Mouse (Mus musculus) ES-CJ7 (cell line): ENCODE results near the gene Ppp2r3a.
A peak's percentile ranks its signal among the peaks of the same experiment; 100 is the strongest.

ENCODE experiments used
- DNase-seq: peaks from one replicate; pipeline ENCODE4 v3.0.0; 2011; ENCODE audit warnings: low read depth, low spot score

Ppp2r3a gene

DNA sequence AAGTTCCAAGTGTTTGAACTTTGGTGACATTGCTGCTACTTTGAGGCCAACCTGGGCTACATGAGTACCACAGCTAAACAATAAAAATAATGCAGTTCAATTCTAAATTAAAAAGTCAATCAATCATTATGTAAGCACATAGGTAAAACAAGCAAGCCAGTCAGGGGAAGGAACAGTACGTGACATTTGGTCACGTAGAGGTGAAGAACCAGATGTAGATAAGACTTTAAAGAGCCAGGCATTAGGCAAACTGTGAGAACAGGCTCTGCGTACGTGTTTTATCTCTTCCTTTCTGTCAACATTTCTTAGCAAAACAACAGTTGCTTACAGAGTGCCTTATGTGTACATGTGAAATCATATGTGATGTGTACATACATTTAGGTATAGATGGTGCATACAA is 946 bp upstream of the Ppp2r3a start:
- no peak for DNase-seq

GRCm38 (mm10) chr9:101250981-101251643 is 483 bp downstream of the Ppp2r3a start:
- DNase-seq: peak; percentile 47

GRCm38 (mm10) chr9:101250486-101250885 is 1.1 kb downstream of the Ppp2r3a start:
- no peak for DNase-seq

- DNase-seq: no peak
Measured at GRCm38 (mm10) chr9:101249626-101250025, 2.0 kb downstream of the Ppp2r3a start.

GRCm38 (mm10) chr9:101247541-101247940 is 4.1 kb downstream of the Ppp2r3a start:
- no peak for DNase-seq

- DNase-seq: no peak
Measured at GRCm38 (mm10) chr9:101245493-101245892, 6.1 kb downstream of the Ppp2r3a start.

GRCm38 (mm10) chr9:101243711-101244110 is 7.9 kb downstream of the Ppp2r3a start:
- DNase-seq: no peak

DNA sequence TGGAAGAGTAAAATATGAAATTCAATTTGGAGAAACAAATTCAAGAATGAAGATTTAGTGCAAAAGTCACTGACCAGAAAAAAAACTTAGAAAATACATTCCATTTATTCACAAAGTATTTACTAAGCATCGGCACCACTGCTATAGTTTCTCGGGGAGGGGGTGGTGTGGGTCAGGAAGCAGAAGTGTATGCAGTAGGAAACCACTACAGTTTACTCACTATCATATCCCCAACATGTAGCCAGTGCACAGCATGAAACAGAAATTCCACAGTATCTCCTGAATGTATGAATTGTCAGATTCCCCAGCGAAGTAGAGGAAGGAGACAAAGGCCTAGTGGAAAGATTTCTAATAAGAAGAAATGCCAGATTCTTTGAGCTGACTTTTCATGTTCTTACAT is 11.4 kb downstream of the Ppp2r3a start:
- no peak for DNase-seq

- DNase-seq: no peak
Measured at GRCm38 (mm10) chr9:101235786-101236185, 15.8 kb downstream of the Ppp2r3a start.

GRCm38 (mm10) chr9:101232034-101232433 is 19.6 kb downstream of the Ppp2r3a start:
- no peak for DNase-seq

DNA sequence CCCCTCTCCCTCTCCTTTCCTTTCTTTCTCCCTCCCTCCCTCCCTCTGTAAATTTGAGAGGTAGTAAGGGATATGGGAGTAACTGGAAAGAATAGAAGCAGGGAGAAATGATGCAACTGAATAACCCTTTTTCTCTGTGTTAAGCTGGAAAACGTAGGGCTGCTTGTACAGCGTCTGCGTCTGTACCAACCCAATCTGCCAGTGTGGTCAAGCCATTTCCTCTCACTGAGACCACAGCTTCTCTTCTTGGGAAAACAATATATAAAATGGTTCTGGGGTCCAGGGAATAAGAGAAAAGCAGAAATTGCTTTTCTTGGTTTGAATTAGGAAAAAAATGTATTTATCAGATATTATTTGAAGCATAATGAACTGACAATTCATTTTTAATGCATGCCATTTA is 21.6 kb downstream of the Ppp2r3a start:
- DNase-seq: no peak

GRCm38 (mm10) chr9:101228892-101229291 is 22.7 kb downstream of the Ppp2r3a start:
- DNase-seq: no peak

DNA sequence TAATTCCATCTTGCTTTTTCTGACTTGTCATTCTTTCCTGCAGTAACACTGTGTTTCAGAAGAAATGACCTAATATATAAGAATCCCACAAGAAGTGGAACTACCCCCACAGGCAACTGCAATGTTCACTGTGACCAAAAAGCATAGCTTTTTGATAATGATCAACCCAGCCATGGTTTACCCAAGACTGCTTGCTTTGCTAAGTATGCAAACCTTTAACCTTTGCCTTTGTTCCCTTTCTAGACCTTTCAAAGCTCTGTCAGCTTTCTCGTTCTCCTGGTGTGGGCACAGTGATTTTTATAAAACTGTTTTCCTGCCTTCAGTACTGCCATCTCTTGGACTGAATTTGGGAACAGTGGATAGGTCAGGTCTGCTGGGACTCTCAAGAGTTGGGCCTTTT is 43.6 kb downstream of the Ppp2r3a start:
- DNase-seq: no peak

- no peak for DNase-seq
Measured at GRCm38 (mm10) chr9:101206516-101206915, 45.1 kb downstream of the Ppp2r3a start.

GRCm38 (mm10) chr9:101205216-101205615 is 46.4 kb downstream of the Ppp2r3a start:
- DNase-seq: no peak

GRCm38 (mm10) chr9:101204059-101204458 is 47.5 kb downstream of the Ppp2r3a start:
- peak; percentile 9 for DNase-seq

GRCm38 (mm10) chr9:101200627-101201026 is 51.0 kb downstream of the Ppp2r3a start:
- DNase-seq: no peak

DNA sequence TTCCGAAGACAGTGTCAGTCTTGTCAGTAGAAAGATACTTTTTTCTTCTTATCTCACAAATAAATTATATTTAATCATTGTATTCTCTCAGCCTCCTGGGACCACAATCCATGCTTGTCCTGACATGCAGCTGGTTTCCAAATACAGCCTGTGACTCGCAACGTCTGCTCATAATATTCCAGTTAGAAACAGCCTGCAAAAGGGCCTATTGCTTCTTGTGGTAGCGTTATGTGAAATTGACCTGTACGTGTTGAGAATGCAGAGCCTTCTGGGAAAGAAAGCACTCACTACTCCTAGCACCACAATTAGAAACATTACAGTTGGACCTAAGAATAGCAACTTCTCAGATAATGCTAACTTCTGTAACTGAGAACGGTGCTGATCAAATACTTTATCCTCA is 52.8 kb downstream of the Ppp2r3a start:
- no peak for DNase-seq

GRCm38 (mm10) chr9:101198261-101198660 is 53.3 kb downstream of the Ppp2r3a start:
- DNase-seq: no peak

- DNase-seq: peak; percentile 81
Measured at GRCm38 (mm10) chr9:101181962-101182701, 69.5 kb downstream of the Ppp2r3a start.

DNA sequence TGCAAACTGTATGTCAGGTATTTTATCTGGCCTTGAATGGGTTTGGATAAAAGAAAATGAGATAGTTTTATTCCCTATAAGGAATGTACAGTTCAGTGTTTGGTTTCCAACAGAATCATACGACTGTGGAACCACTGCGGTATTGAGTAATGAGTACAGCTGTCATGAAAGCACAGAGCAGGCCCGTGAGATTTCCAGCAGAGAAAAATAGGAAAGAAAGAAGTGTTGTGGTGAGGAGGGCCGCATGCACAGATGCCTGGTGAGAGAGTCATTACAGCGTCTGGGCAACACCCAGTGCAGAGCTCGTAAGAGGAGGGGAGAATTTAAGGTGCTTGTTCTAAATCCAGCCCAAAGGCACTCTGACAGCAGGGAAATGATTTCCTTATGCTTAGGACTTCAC is 70.3 kb downstream of the Ppp2r3a start:
- DNase-seq: no peak

- DNase-seq: no peak
Measured at GRCm38 (mm10) chr9:101180234-101180633, 71.4 kb downstream of the Ppp2r3a start.

GRCm38 (mm10) chr9:101160627-101161026 is 91.0 kb downstream of the Ppp2r3a start:
- no peak for DNase-seq
